Mouse (Mus musculus): ENCODE data around the gene Scyl2.

Gene Scyl2

DNA sequence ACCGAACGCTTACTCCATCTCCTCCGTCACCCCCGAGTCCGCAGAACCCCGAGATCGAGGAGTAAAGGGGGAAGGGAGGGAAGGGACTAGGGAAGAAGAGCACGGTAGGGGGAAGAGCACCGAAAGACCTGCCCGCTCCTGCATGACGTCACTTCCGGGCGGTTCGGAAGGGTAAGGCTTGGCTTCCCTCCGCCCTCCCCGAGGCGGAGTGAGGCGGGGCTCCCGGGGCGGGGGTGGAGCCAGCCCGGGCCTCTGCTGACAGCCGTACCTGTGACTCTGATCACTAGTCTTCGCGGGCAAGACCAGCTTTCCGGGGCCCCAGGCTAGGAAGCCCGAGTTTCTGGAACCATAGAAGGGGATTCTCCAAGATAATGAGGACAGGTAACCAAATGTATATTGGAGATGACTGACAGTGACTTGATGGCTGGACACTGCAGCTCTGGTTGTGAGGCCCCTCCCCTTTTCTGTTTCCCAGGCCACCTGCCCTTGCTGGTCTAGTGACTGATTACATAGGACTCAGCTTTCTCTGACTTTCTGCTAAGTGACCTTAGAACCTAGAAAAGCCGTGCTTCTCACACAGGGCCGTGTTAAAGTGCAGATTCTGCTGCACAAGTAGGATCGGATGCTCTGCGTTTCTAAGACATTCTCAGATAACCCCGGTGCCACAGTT, at the start of gene Scyl2:
Gene Scyl2, minus strand, starts transcription at position 147 of the 670 bp plus-strand sequence.
- 3% methylated on average over 31 of the region's 31 CpGs for WGBS

GRCm38 (mm10) chr10:89732001-89732794, 46.1 kb upstream of the Scyl2 start, which contains the start of gene Actr6:
Gene Actr6, minus strand, starts transcription at chr10:89732295.
- WGBS = under 1% methylated on average over 49 of the region's 49 CpGs

- 7% methylated on average over 5 of the region's 5 CpGs for WGBS
These were observed 45.3 kb upstream of the Scyl2 start for GRCm38 (mm10) chr10:89731341-89731740.

GRCm38 (mm10) chr10:89730386-89730785, 44.3 kb upstream of the Scyl2 start:
- 85% methylated on average over 6 of the region's 6 CpGs for WGBS

- WGBS = 92% methylated on average over 14 of the region's 14 CpGs
These were observed 36.4 kb upstream of the Scyl2 start for GRCm38 (mm10) chr10:89722247-89723195.

- WGBS = 87% methylated on average over 3 of the region's 3 CpGs
These were observed 34.7 kb upstream of the Scyl2 start for GRCm38 (mm10) chr10:89720796-89721195.

GRCm38 (mm10) chr10:89714910-89715309, 28.8 kb upstream of the Scyl2 start:
- WGBS = 60% methylated on average over 10 of the region's 10 CpGs

DNA sequence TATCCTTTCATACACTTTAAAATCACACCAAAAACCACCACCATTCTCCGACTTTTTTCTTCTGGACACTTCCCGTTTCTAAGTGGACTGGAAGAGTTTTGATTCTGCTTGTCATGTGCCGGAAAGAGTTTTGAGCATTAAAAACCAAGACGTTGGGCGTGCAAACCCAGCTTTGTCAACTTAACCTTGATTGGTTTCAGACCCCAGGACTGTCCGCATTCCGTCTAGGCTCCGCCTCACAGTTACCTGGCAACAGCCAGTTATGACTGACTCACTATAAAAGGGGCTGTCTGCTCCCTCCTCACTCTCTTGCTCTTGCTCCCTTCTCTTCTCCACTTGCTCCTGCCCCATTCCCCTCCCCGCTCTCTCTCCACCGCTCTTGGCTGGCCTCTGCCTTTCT, 22.6 kb upstream of the Scyl2 start:
- WGBS = 47% methylated on average over 10 of the region's 10 CpGs

DNA sequence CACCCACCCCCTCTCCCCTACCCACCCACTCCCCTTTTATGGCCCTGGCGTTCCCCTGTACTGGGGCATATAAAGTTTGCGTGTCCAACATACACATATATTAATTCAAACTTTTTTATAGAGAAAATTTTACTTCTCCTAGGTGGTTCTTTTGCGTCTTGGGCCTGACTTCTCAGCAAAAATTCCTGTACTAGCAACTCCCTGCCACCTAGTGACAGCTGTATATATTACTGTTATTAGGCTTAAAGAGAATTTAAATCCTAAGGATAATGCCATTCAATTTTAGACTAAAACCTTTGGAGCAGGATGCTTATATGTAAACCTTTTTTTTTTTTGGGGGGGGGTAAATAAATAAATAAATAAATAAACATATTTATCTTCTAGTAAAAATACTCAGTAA, 21.3 kb upstream of the Scyl2 start:
- 82% methylated on average over 3 of the region's 3 CpGs for WGBS

GRCm38 (mm10) chr10:89703042-89703441, 17.0 kb upstream of the Scyl2 start:
- 57% methylated on average over 5 of the region's 5 CpGs for WGBS

DNA sequence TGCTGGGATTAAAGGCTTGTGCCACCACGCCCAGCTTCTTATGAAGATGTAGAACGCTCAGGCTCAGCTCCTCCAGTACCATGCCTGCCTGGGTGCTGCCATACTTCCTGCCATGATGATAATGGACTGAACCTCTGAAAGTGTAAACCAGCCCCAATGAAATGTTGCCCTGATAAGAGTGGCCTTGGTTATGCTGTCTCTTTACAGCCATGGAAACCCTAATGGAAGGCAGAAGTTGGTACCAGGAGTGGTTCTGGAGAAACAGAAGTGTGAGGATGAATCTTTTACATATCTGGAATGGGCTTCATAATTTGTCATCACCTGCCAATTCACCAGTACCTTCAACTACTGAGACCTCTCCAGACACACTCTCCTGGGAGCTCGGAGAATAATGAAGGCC, 11.9 kb upstream of the Scyl2 start:
- WGBS = 97% methylated on average over 3 of the region's 3 CpGs

DNA sequence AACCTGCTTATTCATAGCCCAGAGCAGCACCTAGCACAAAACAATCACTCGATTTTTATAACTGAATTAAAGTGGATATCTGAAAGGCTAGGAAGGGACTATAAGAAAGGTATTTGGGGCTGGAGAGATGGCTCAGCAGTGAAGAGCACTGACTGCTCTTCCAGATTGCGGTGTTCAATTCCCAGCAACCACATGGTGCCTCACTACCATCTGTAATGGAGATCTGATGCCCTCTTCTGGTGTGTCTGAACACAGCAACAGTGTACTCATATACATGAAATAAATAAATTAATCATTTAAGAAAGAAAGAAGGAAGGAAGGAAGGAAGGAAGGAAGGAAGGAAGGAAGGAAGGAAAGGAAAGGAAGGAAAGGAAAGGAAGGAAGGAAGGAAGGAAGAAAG, 10.2 kb upstream of the Scyl2 start:
- 71% methylated on average over 2 of the region's 2 CpGs for WGBS

GRCm38 (mm10) chr10:89695194-89695911, 9.3 kb upstream of the Scyl2 start:
- 78% methylated on average over 20 of the region's 20 CpGs for WGBS

GRCm38 (mm10) chr10:89690021-89690420, 3.9 kb upstream of the Scyl2 start:
- WGBS = 83% methylated on average over 8 of the region's 8 CpGs

- 63% methylated on average over 2 of the region's 2 CpGs for WGBS
These were observed 1.4 kb upstream of the Scyl2 start for GRCm38 (mm10) chr10:89687455-89687854.

- WGBS = 1% methylated on average over 48 of the region's 51 CpGs
These were observed 520 bp downstream of the Scyl2 start for GRCm38 (mm10) chr10:89685391-89686138.

DNA sequence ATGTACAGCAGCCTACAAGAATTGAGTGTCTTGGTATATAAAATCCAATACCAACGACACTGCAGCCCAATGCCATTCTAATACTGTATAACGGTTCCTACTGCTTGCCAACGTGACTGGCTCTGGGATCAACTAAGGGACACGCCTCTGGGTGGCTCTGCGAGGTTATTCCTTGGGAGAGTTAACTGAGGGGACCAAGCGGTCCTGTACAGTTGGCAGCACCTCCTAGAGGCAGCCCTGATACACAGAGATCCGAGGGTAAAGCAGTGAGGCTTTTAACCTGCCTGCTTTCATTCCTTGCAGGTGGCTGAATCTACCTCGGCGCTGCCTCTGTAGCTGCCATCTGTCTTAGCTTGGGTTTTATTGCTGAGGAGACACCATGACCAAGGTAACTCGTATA, 3.1 kb downstream of the Scyl2 start:
- WGBS = 83% methylated on average over 10 of the region's 10 CpGs

- WGBS = 96% methylated on average over 1 of the region's 1 CpGs
These were observed 3.9 kb downstream of the Scyl2 start for GRCm38 (mm10) chr10:89682157-89682556.

GRCm38 (mm10) chr10:89681706-89682105, 4.4 kb downstream of the Scyl2 start:
- WGBS = 95% methylated on average over 4 of the region's 4 CpGs

DNA sequence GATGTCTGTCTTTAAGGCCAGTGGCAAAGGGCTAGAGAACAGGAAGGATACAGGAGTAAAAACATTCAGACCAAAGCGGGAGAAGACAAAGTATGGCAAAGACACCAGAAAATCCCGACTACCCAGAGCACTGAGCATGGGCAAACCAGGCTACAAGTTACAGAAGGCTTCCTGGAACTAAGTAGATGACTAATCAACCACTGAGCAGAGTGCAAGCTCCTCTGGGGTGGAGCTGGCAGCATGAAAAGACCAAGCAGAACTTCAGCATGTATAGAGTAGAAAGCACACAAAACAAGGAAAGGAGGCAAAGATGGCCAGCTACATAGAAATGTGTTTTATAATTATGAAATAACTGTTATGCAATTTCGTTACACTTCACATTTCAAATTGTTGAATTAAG, 5.6 kb downstream of the Scyl2 start:
- WGBS = 68% methylated on average over 3 of the region's 3 CpGs

GRCm38 (mm10) chr10:89679448-89679847, 6.6 kb downstream of the Scyl2 start:
- WGBS = 86% methylated on average over 1 of the region's 1 CpGs

Data from cerebral cortex, adult 2 months (tissue).